Mouse (Mus musculus) kidney, embryonic 16.5 days (tissue): ENCODE results near the gene Pinlyp. TPM values are rescaled to one million over a fixed set of nuclear protein-coding genes. Genes with fewer than 3 reads are reported as not detected.
A peak's percentile ranks its signal among the peaks of the same experiment; 100 is the strongest.

Experiments used
- ATAC-seq: fragments of 200-750 bp; cut with Nextera tagmentation; 2 replicates; pipeline ENCODE4 v1.8.0; 2017; ENCODE audit warnings: moderate TSS enrichment; ENCODE audit not compliant: low FRiP score, low TSS enrichment
- H3K27ac ChIP-seq: fragments of 300-500 bp; sonication (generic); 2 replicates; pipeline ENCODE4 v1.5.1; 2014; ENCODE audit warnings: low read length
- H3K27me3 ChIP-seq: fragments of 300-500 bp; sonication (generic); 2 replicates; pipeline ENCODE4 v1.6.1; 2014; ENCODE audit warnings: low read length, control low read depth, mixed read lengths; ENCODE audit not compliant: insufficient read depth
- H3K36me3 ChIP-seq: fragments of 300-500 bp; sonication (generic); 2 replicates; pipeline ENCODE4 v1.6.1; 2014; ENCODE audit warnings: low read length, control low read depth, mixed read lengths; ENCODE audit not compliant: insufficient read depth
- H3K4me1 ChIP-seq: fragments of 300-500 bp; sonication (generic); 2 replicates; pipeline ENCODE4 v1.6.1; 2014; ENCODE audit warnings: low read length, control low read depth, mixed read lengths; ENCODE audit not compliant: insufficient read depth
- H3K4me2 ChIP-seq: fragments of 300-500 bp; sonication (generic); replicated peaks from 2 replicates; pipeline ENCODE4 v1.6.1; 2014; ENCODE audit warnings: low read depth, low read length
- H3K4me3 ChIP-seq: fragments of 300-500 bp; sonication (generic); 2 replicates; pipeline ENCODE4 v1.5.1; 2014; ENCODE audit warnings: mild to moderate bottlenecking, low read length
- H3K9ac ChIP-seq: fragments of 300-500 bp; sonication (generic); replicated peaks from 2 replicates; pipeline ENCODE4 v1.6.1; 2014; ENCODE audit warnings: low read length
- H3K9me3 ChIP-seq: fragments of 300-500 bp; sonication (generic); 2 replicates; pipeline ENCODE4 v1.6.1; 2016; ENCODE audit warnings: low read length, control low read depth
- WGBS: fragments of 180-500 bp; shearing (Covaris S2); extraction: QIAGEN DNeasy Blood & Tissue Kit; methylation state at CpG from one replicate; pipeline ENCODE4 v1.1.7; 2014; 5-methylcytosine and 5-hydroxymethylcytosine counted together
- polyA plus RNA-seq: library from polyadenylated mRNA; unstranded; fragments of >200 nt; fragmentation: Nextera tagmentation; extraction: Ambion mirVana; gene quantifications from 2 replicates; pipeline ENCODE4 v1.2.1, GENCODE M21; 2015

Gene Pinlyp
- 0.64 and 1.0 TPM in 2 replicates for polyA plus RNA-seq

- Histone ChIP-seq H3K4me1 (peaks cover 14% of the 10 kb centered on the region), H3K4me2 (peak within 1 kb of the TSS; percentile 73), H3K27ac (peak within 1 kb of the TSS; percentile 95), H3K36me3 (peaks cover 20% of the 10 kb centered on the region), H3K4me3 (peak within 1 kb of the TSS; percentile 93), H3K27me3 (no peaks in the 10 kb centered on the region), H3K9me3 (no peaks in the 10 kb centered on the region; the same call in 1 of the 2 replicates), H3K9ac (peak within 1 kb of the TSS; percentile 92)
- WGBS, result 20% methylated on average over 13 of the region's 13 CpGs
- ATAC-seq, result peak; percentile 9; the same call in 1 of the 2 replicates
Observed at GRCm38 (mm10) chr7:24546068-24546614, at the start of gene Pinlyp, which contains the start of gene Xrcc1. Gene Pinlyp (minus strand): TSS chr7:24546118. Gene Xrcc1 (plus strand): TSS chr7:24546289.

DNA sequence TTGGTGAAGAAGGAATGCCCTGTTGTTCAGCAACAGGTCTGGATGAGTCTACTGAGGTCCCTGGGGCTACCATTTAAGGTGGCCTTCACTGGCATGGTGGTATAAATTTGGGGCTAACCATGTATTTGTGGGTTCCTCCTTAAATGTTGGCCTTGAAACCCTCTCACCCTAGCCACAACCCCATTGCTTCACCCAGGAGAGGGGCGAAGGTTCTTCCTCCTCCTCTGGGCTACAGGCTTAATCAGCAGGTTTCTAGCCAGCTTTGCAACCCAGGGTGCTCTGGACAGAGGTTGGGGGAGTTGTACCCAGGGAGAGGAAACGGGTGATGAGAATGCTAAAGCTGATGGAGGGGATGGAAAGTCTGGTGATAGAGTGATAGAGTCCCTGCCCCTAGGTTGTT is 49.5 kb upstream of the Pinlyp start:
- WGBS, result 67% methylated on average over 2 of the region's 2 CpGs
- H3K27me3 ChIP-seq, result no peaks in the 10 kb centered on the region
- ATAC-seq, result no peak
- peaks cover 34% of the 10 kb centered on the region for H3K4me1 ChIP-seq
- H3K4me2 ChIP-seq, result peak overlapping the region; percentile 82
- H3K36me3 ChIP-seq, result no peaks in the 10 kb centered on the region
- no peak overlapping the region for H3K27ac ChIP-seq
- H3K9me3 ChIP-seq, result no peaks in the 10 kb centered on the region
- H3K4me3 ChIP-seq, result no peak overlapping the region
- no peak overlapping the region for H3K9ac ChIP-seq

DNA sequence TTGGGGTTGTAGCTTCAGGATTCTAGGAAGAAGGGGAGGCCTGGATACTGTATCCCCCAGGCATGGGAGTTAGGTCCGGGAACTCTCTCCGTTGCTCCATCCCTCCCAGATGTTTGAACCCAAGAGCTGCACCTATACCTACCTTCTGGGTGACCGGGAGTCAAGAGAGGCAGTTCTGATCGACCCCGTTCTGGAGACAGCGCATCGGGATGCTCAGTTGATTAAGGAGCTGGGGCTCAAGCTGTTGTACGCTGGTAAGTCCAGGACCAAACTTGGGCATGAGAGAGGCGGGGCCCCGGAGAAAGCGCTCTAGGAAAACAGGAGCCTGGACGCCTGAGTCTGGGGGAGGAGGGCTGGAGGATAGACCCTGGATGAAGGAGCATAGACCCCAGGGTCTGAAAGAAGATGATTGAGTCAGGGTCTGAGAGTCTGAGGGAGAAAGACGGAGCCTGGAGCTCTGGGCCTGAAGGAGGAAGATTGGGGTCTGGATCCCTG is 48.4 kb upstream of the Pinlyp start:
- Histone ChIP-seq H3K9me3 (no peaks in the 10 kb centered on the region), H3K4me3 (peak overlapping the region; percentile 77), H3K36me3 (no peaks in the 10 kb centered on the region), H3K27me3 (no peaks in the 10 kb centered on the region), H3K9ac (peak overlapping the region; percentile 85), H3K4me1 (peaks cover 34% of the 10 kb centered on the region), H3K4me2 (peak overlapping the region; percentile 82), H3K27ac (peak overlapping the region; percentile 21; the same call in 1 of the 2 replicates)
- 3% methylated on average over 13 of the region's 13 CpGs for WGBS
- 0 out of 2 replicates have a peak, but pooled peaks have one; percentile 5 for ATAC-seq

DNA sequence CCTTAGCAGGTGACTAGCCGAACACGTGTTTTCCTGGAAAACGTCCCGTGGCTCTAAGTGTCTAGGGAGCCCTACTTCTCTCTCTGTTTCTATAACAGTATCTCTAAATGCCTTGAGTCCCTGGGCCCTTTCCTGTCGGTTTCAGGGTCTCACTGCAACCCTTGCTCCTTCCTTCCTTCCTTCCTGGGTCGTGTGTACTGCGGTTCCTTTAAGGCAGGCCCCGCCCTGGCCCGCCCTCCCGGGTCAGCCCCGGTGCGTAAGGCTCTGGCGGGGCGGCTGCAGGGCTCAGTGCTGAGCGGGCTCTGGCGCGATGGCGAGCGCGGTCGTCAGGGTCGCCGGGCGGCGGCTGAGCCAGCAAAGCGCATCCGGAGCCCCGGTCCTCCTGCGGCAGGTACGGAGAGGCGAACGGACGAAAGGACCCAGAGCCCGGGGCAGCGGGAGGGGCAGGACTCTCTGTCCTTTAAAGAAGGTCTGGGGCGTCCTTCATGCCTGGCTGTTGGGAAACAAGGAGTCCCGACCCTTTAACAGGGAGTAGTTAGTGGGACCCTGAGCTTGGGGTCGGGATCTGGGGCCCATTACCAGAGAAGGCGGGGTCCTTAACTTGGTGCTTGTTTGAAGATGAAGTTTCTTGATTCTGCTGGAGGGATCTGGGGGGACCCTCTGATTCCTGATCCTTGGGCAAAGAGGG is 47.8 kb upstream of the Pinlyp start:
- Histone ChIP-seq H3K9me3 (no peaks in the 10 kb centered on the region), H3K4me1 (peaks cover 34% of the 10 kb centered on the region), H3K27me3 (no peaks in the 10 kb centered on the region), H3K9ac (peak overlapping the region; percentile 85), H3K27ac (peak overlapping the region; percentile 21; the same call in 1 of the 2 replicates), H3K4me2 (peak overlapping the region; percentile 82), H3K36me3 (no peaks in the 10 kb centered on the region), H3K4me3 (peak overlapping the region; percentile 77)
- ATAC-seq, result peak; percentile 91
- 2% methylated on average over 37 of the region's 39 CpGs for WGBS

DNA sequence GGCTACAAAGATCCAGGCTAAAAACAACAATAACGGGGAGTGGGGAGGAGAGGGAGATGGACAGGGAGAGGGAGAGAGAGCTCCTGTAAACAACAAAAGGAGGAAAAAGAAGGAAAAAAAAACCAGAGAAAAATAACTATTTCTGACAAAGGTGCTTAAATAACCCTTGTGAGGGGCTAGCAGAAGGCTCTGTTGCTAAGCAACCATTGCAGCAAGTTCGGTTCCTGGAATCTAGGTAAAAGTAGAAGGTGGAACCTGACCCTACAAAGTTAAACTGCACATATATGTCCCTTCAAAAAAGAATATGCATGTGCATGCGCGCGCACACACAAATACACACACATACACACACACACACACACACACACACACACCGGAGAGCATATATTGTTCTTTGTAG is 46.9 kb upstream of the Pinlyp start:
- no peak for ATAC-seq
- Histone ChIP-seq H3K4me3 (no peak overlapping the region), H3K9me3 (no peaks in the 10 kb centered on the region), H3K4me2 (no peak overlapping the region), H3K9ac (no peak overlapping the region), H3K36me3 (no peaks in the 10 kb centered on the region), H3K4me1 (peaks cover 35% of the 10 kb centered on the region), H3K27ac (peak overlapping the region; percentile 64), H3K27me3 (no peaks in the 10 kb centered on the region)
- 71% methylated on average over 6 of the region's 6 CpGs for WGBS

- ATAC-seq, result peak; percentile 67
- H3K27ac ChIP-seq, result peak overlapping the region; percentile 64
- 39% methylated on average over 4 of the region's 4 CpGs for WGBS
Observed at GRCm38 (mm10) chr7:24592163-24592562, 46.2 kb upstream of the Pinlyp start.

GRCm38 (mm10) chr7:24591735-24592134 is 45.8 kb upstream of the Pinlyp start:
- WGBS, result 61% methylated on average over 5 of the region's 5 CpGs
- no peak for ATAC-seq

More at GRCm38 (mm10) chr7:24592163-24592562, 46.2 kb upstream of the Pinlyp start:
- Histone ChIP-seq H3K4me3 (no peak overlapping the region), H3K4me1 (peaks cover 38% of the 10 kb centered on the region), H3K9ac (no peak overlapping the region), H3K9me3 (no peaks in the 10 kb centered on the region), H3K36me3 (no peaks in the 10 kb centered on the region), H3K27me3 (no peaks in the 10 kb centered on the region), H3K4me2 (no peak overlapping the region)

DNA sequence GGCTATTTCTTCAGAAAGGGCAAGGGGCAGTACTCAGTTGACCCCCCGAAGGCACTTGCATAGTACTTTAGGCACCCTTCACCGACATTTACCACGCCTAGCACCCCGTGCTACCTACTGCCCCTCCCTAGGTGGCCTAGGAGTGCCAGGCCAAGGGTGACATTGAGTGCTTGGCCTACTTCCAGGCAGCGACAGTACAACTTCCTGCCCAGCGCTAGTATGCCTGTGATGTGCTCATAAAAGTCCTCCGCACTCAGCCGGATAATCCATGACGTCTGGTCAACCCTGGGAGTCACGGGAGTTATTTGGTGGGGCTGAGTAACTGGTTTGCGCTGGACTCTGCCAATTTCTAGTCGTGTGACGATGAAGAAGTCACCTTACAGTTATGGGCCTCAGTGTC is 42.4 kb upstream of the Pinlyp start:
- 61% methylated on average over 13 of the region's 13 CpGs for WGBS
- no peak for ATAC-seq
- no peak overlapping the region for H3K4me2 ChIP-seq
- H3K4me1 ChIP-seq, result peaks cover 20% of the 10 kb centered on the region
- H3K9ac ChIP-seq, result no peak overlapping the region
- 0 out of 2 replicates have a peak, but pooled peaks cover 3% of the 10 kb centered on the region for H3K9me3 ChIP-seq
- H3K27ac ChIP-seq, result no peak overlapping the region
- no peak overlapping the region for H3K4me3 ChIP-seq
- H3K36me3 ChIP-seq, result no peaks in the 10 kb centered on the region
- H3K27me3 ChIP-seq, result peaks cover 18% of the 10 kb centered on the region

More at GRCm38 (mm10) chr7:24591735-24592134, 45.8 kb upstream of the Pinlyp start:
- no peaks in the 10 kb centered on the region for H3K36me3 ChIP-seq
- peaks cover 38% of the 10 kb centered on the region for H3K4me1 ChIP-seq
- no peak overlapping the region for H3K4me3 ChIP-seq
- 0 out of 2 replicates have a peak, but pooled peaks cover under 1% of the 10 kb centered on the region for H3K9me3 ChIP-seq
- no peak overlapping the region for H3K4me2 ChIP-seq
- peaks cover 3% of the 10 kb centered on the region; the same call in 1 of the 2 replicates for H3K27me3 ChIP-seq
- H3K27ac ChIP-seq, result peak overlapping the region; percentile 64; the same call in 1 of the 2 replicates
- H3K9ac ChIP-seq, result no peak overlapping the region

- peak within 1 kb of the TSS; percentile 63 for H3K4me2 ChIP-seq
- peaks cover 12% of the 10 kb centered on the region for H3K4me1 ChIP-seq
- H3K9ac ChIP-seq, result peak within 1 kb of the TSS; percentile 74
- 7% methylated on average over 30 of the region's 30 CpGs for WGBS
- peak within 1 kb of the TSS; percentile 51 for H3K4me3 ChIP-seq
- peaks cover 18% of the 10 kb centered on the region for H3K27me3 ChIP-seq
- H3K36me3 ChIP-seq, result no peaks in the 10 kb centered on the region
- H3K27ac ChIP-seq, result no peak within 1 kb of the TSS; the same call in 1 of the 2 replicates
- peak; percentile 40 for ATAC-seq
- 0 out of 2 replicates have a peak, but pooled peaks cover 3% of the 10 kb centered on the region for H3K9me3 ChIP-seq
Observed at GRCm38 (mm10) chr7:24587330-24588105, 41.6 kb upstream of the Pinlyp start, which contains the start of the genes Ethe1 and Zfp575. Gene Ethe1 (plus strand): TSS chr7:24587543. Gene Zfp575 (minus strand): TSS chr7:24587641.
